Mouse (Mus musculus) hindbrain, embryonic 16.5 days (tissue): Measurements from ENCODE around the gene Spp2. TPM values are rescaled to one million over a fixed set of nuclear protein-coding genes. Genes with fewer than 3 reads are reported as not detected.
A peak's percentile ranks its signal among the peaks of the same experiment; 100 is the strongest.
"Not testable (repeated sequence)": the region's sequence is repeated elsewhere in the genome, so short reads cannot be mapped to it uniquely, and the experiment has no call there.

Source experiments
- ATAC-seq: fragments of 200-750 bp; cut with Nextera tagmentation; 2 replicates; pipeline ENCODE4 v1.8.0; 2017; ENCODE audit warnings: moderate TSS enrichment, moderate library complexity
- H3K27ac ChIP-seq: fragments of 300-500 bp; sonication (generic); 2 replicates; pipeline ENCODE4 v1.5.1; 2014; ENCODE audit warnings: low read depth, mild to moderate bottlenecking, control low read depth, low read length, moderate library complexity
- H3K27me3 ChIP-seq: fragments of 300-500 bp; sonication (generic); replicated peaks from 2 replicates; pipeline ENCODE4 v1.6.1; 2014; ENCODE audit warnings: low read length; ENCODE audit not compliant: control insufficient read depth, insufficient read depth
- H3K36me3 ChIP-seq: fragments of 300-500 bp; sonication (generic); 2 replicates; pipeline ENCODE4 v1.6.1; 2014; ENCODE audit warnings: mild to moderate bottlenecking, low read length, moderate library complexity, mixed read lengths; ENCODE audit not compliant: control insufficient read depth, insufficient read depth
- H3K4me1 ChIP-seq: fragments of 300-500 bp; sonication (generic); 2 replicates; pipeline ENCODE4 v1.6.1; 2014; ENCODE audit warnings: low read depth, low read length; ENCODE audit not compliant: control insufficient read depth, insufficient read depth
- H3K4me2 ChIP-seq: fragments of 300-500 bp; sonication (generic); 2 replicates; pipeline ENCODE4 v1.6.1; 2014; ENCODE audit warnings: mild to moderate bottlenecking, low read length, control low read depth, moderate library complexity
- H3K4me3 ChIP-seq: fragments of 300-500 bp; sonication (generic); 2 replicates; pipeline ENCODE4 v1.5.1; 2014; ENCODE audit warnings: mild to moderate bottlenecking, low read length, control low read depth, moderate library complexity
- H3K9ac ChIP-seq: fragments of 300-500 bp; sonication (generic); 2 replicates; pipeline ENCODE4 v1.6.1; 2014; ENCODE audit warnings: low read depth, mild to moderate bottlenecking, control low read depth, low read length, moderate library complexity
- H3K9me3 ChIP-seq: fragments of 300-500 bp; sonication (generic); 2 replicates; pipeline ENCODE4 v1.6.1; 2014; ENCODE audit warnings: mild to moderate bottlenecking, low read length, moderate library complexity; ENCODE audit not compliant: control insufficient read depth
- WGBS: fragments of 180-500 bp; shearing (Covaris S2); extraction: QIAGEN DNeasy Blood & Tissue Kit; methylation state at CpG from one replicate; pipeline ENCODE4 v1.1.7; 2014; 5-methylcytosine and 5-hydroxymethylcytosine counted together
- polyA plus RNA-seq: library from polyadenylated mRNA; unstranded; fragments of >200 nt; fragmentation: Nextera tagmentation; extraction: Ambion mirVana; gene quantifications from 2 replicates; pipeline ENCODE4 v1.2.1, GENCODE M21; 2015

Gene Spp2
- polyA plus RNA-seq, 1 experiment from 2014 or later: 0.28 TPM

- no peak overlapping the region for H3K27ac ChIP-seq
- ATAC-seq: no peak
- H3K27me3 ChIP-seq: no peaks in the 10 kb centered on the region
- no peak overlapping the region for H3K4me2 ChIP-seq
- no peaks in the 10 kb centered on the region for H3K9me3 ChIP-seq
- H3K36me3 ChIP-seq: no peaks in the 10 kb centered on the region
- H3K9ac ChIP-seq: no peak overlapping the region
- peaks cover 3% of the 10 kb centered on the region; the same call in 1 of the 2 replicates for H3K4me1 ChIP-seq
- no peak overlapping the region for H3K4me3 ChIP-seq
- WGBS: 15% methylated on average over 6 of the region's 6 CpGs
Observed at GRCm38 (mm10) chr1:88447483-88447882, 40.7 kb downstream of the Spp2 start.

DNA sequence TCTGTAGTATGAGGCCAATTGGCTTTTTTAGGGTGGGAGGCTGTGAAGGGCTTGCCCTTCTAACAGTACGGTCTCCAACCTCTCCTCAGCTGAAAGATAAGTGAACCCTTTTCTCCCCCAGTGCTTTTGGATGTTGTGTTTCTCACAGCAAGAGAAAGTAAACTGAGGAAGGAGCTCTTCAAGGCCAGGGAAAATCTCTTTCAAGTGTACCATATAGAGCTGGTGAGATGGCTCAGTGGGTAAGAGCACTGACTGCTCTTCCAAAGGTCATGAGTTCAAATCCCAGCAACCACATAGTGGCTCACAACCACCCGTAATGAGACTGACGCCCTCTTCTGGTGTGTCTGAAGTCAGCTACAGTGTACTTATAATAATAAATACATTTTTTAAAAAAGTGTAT, 41.3 kb downstream of the Spp2 start:
- H3K9ac ChIP-seq, H3K9me3 ChIP-seq, H3K27ac ChIP-seq, ATAC-seq, H3K4me2 ChIP-seq, H3K4me3 ChIP-seq, H3K27me3 ChIP-seq, H3K4me1 ChIP-seq, H3K36me3 ChIP-seq: not testable (repeated sequence)
- 73% methylated on average over 3 of the region's 3 CpGs for WGBS

- Histone ChIP-seq H3K4me1 (peaks cover 3% of the 10 kb centered on the region; the same call in 1 of the 2 replicates), H3K36me3 (no peaks in the 10 kb centered on the region), H3K4me3 (no peak overlapping the region), H3K27ac (no peak overlapping the region), H3K4me2 (no peak overlapping the region), H3K27me3 (no peaks in the 10 kb centered on the region), H3K9me3 (no peaks in the 10 kb centered on the region), H3K9ac (no peak overlapping the region)
- WGBS: 83% methylated on average over 2 of the region's 2 CpGs
- no peak for ATAC-seq
Observed at GRCm38 (mm10) chr1:88449741-88450140, 43.0 kb downstream of the Spp2 start.

DNA sequence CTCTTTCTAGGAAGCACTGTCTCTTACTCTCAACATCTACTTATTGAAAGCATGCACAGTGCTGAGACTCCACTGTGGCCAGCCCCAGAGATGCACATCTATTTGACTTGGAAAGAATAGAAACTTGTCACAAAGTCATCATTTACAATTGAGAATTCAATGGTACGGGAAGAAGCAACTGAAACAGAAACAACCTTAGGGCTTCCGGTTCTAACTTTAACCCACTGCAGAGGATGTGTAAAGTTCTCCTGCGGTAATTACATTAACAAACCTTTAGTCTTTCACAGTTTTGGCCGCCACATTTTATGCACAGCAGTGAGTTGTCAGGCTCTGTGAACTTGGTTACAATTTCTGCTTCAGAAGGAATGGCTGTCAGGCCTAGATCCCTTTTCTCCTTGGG, 43.9 kb downstream of the Spp2 start:
- Histone ChIP-seq H3K4me2 (no peak overlapping the region), H3K9ac (no peak overlapping the region), H3K27me3 (no peaks in the 10 kb centered on the region), H3K4me3 (no peak overlapping the region), H3K9me3 (no peaks in the 10 kb centered on the region), H3K4me1 (peaks cover 3% of the 10 kb centered on the region; the same call in 1 of the 2 replicates), H3K27ac (no peak overlapping the region), H3K36me3 (no peaks in the 10 kb centered on the region)
- WGBS: 80% methylated on average over 4 of the region's 4 CpGs
- ATAC-seq: no peak

- Histone ChIP-seq H3K9ac (no peak overlapping the region), H3K27me3 (no peaks in the 10 kb centered on the region), H3K27ac (no peak overlapping the region), H3K4me2 (no peak overlapping the region), H3K36me3 (no peaks in the 10 kb centered on the region), H3K4me1 (peaks cover 4% of the 10 kb centered on the region; the same call in 1 of the 2 replicates), H3K4me3 (no peak overlapping the region), H3K9me3 (no peaks in the 10 kb centered on the region)
- no peak for ATAC-seq
- 90% methylated on average over 6 of the region's 6 CpGs for WGBS
Observed at GRCm38 (mm10) chr1:88452198-88452597, 45.4 kb downstream of the Spp2 start.

GRCm38 (mm10) chr1:88454703-88455102, 47.9 kb downstream of the Spp2 start:
- no peak overlapping the region for H3K9ac ChIP-seq
- H3K4me2 ChIP-seq: no peak overlapping the region
- H3K9me3 ChIP-seq: no peaks in the 10 kb centered on the region
- H3K27ac ChIP-seq: no peak overlapping the region
- H3K4me3 ChIP-seq: no peak overlapping the region
- H3K36me3 ChIP-seq: no peaks in the 10 kb centered on the region
- peaks cover 2% of the 10 kb centered on the region; the same call in 1 of the 2 replicates for H3K4me1 ChIP-seq
- ATAC-seq: no peak
- H3K27me3 ChIP-seq: no peaks in the 10 kb centered on the region
- WGBS: 45% methylated on average over 3 of the region's 3 CpGs

DNA sequence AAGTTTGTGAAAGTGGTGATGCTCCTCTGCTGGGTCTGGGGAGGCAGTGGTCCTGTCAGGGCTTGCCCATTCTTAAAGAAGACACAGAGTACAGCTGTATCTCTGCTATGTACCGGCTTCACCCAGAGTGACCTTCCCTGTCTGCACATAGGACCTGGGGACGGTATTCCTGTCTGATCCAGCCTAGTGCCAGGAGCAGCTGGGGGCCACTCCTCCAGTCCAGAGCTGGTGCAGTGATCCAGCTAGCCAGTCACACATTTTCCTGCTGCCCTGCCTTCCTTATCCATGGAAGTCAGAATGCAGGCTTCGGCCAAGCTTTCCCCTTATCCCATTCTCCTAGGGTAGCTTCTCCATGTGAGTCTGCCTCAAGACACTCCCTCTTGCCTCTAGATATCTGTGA, 49.0 kb downstream of the Spp2 start:
- 76% methylated on average over 3 of the region's 3 CpGs for WGBS
- H3K27me3 ChIP-seq: no peaks in the 10 kb centered on the region
- no peak overlapping the region for H3K4me3 ChIP-seq
- H3K4me2 ChIP-seq: no peak overlapping the region
- H3K9me3 ChIP-seq: no peaks in the 10 kb centered on the region
- H3K4me1 ChIP-seq: peaks cover 2% of the 10 kb centered on the region; the same call in 1 of the 2 replicates
- H3K36me3 ChIP-seq: no peaks in the 10 kb centered on the region
- H3K9ac ChIP-seq: no peak overlapping the region
- no peak for ATAC-seq
- H3K27ac ChIP-seq: no peak overlapping the region

GRCm38 (mm10) chr1:88456451-88457072, 49.8 kb downstream of the Spp2 start:
- ATAC-seq: peak; percentile 85
- 49% methylated on average over 14 of the region's 14 CpGs for WGBS
- Histone ChIP-seq H3K27me3 (no peaks in the 10 kb centered on the region), H3K4me3 (no peak overlapping the region), H3K9me3 (no peaks in the 10 kb centered on the region), H3K36me3 (no peaks in the 10 kb centered on the region), H3K9ac (no peak overlapping the region), H3K27ac (no peak overlapping the region), H3K4me2 (no peak overlapping the region), H3K4me1 (peaks cover 2% of the 10 kb centered on the region; the same call in 1 of the 2 replicates)

DNA sequence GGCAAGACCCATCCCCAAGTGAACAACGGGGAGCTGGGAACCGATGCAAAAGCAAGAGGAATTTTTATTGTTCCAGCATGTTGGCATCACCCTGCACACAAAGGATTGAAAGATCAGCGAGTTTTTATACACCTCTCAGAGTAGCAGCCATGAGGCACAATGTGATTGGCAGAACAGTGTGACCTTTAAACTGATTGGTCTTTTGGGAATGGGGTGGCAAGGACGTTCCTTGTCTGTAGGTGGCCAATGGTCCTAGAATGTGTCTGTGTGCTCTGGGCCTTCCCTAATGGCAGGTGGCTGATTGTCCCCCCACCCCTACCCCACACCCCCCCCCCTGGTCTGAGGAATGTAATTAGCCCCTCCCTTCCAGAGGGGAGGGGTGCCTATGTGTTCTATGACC, 52.4 kb downstream of the Spp2 start:
- H3K4me2 ChIP-seq: no peak overlapping the region
- H3K9ac ChIP-seq: no peak overlapping the region
- H3K27ac ChIP-seq: no peak overlapping the region
- peaks cover 2% of the 10 kb centered on the region; the same call in 1 of the 2 replicates for H3K4me1 ChIP-seq
- H3K27me3 ChIP-seq: no peaks in the 10 kb centered on the region
- H3K9me3 ChIP-seq: no peaks in the 10 kb centered on the region
- 86% methylated on average over 4 of the region's 4 CpGs for WGBS
- H3K36me3 ChIP-seq: no peaks in the 10 kb centered on the region
- H3K4me3 ChIP-seq: no peak overlapping the region
- ATAC-seq: no peak
